Mouse (Mus musculus): ENCODE measurements around the gene Ccnyl1. TPM values are rescaled to one million over a fixed set of nuclear protein-coding genes. Genes with fewer than 3 reads are reported as not detected.

Gene Ccnyl1
- polyA plus RNA-seq, 1 experiment from 2014 or later: 4.5 TPM

DNA sequence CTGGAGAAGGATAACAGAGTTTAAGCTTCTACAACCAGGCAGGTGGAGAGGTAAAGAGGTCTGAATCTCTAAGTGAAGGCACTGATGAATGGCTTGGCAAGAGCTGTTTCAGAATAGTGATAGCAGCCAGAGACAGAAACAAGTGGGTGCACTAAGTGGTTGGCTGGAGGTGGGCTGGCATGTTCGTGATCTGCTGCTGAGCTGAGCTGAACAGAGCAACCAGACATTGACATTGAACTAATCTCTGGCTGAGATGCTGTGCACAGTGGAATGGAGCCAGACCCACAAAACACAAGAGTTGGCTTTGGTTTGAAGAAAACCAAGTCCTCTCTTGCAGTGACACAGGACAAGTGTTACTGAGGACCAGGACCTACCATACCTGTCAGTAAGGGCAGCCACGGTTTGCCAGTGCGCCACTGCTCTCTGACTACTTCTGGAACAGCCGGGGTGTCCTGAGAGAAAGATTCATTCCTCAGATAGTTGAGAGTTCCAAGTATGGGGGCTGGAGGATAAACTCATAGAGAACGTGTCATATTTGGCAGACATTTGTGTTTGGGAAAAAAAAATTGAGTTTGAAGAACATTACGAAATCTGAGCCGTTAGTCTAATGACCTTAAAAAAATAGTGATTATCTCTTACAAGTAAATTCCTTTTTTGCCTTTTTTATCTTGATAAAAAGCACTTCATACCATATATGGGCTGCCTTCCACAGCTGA is 26.5 kb downstream of the Ccnyl1 start:
- Histone ChIP-seq H3K4me3 (ENCODE audit: low read length) (no peak overlapping the region), H3K36me3 (ENCODE audit: control insufficient read depth, insufficient read depth, low read length) (peaks cover 8% of the 10 kb centered on the region), H3K27me3 (replicated peaks; ENCODE audit: control insufficient read depth, insufficient read depth, low read length) (no peaks in the 10 kb centered on the region), H3K9ac (ENCODE audit: low read depth, low read length) (no peak overlapping the region), H3K9me3 (ENCODE audit: control insufficient read depth, low read length) (no peaks in the 10 kb centered on the region), H3K27ac (ENCODE audit: low read depth, low read length) (no peak overlapping the region), H3K4me2 (ENCODE audit: low read length) (no peak overlapping the region), H3K4me1 (ENCODE audit: control insufficient read depth, insufficient read depth, low read depth, low read length) (no peaks in the 10 kb centered on the region; the same call in 1 of the 2 replicates)
- no peak for ATAC-seq
- WGBS: 92% methylated on average over 7 of the region's 7 CpGs

DNA sequence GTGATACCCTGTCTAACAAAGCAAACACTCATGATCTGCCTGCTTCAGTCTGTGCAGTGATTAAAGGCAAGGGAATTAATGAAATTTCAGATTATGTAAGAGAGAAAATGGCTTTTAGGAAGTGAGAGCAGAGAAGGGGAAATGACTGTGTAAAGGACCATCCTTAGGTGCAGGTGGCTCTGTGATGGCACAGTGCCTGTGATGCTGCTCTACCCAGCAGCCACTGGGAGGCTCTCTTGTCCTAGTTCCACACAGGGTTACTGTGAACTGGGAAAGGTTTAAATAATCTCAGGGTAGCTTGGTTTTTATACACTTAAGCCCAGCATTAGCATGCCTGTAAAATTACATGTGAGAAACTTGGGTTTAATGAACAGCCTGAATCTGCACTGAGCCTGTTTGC is 27.2 kb downstream of the Ccnyl1 start:
- no peak overlapping the region for H3K4me3 ChIP-seq (ENCODE audit: low read length)
- H3K9me3 ChIP-seq (ENCODE audit: control insufficient read depth, low read length): no peaks in the 10 kb centered on the region
- H3K27me3 ChIP-seq (replicated peaks; ENCODE audit: control insufficient read depth, insufficient read depth, low read length): no peaks in the 10 kb centered on the region
- H3K36me3 ChIP-seq (ENCODE audit: control insufficient read depth, insufficient read depth, low read length): peaks cover 8% of the 10 kb centered on the region
- H3K9ac ChIP-seq (ENCODE audit: low read depth, low read length): no peak overlapping the region
- no peak overlapping the region for H3K27ac ChIP-seq (ENCODE audit: low read depth, low read length)
- ATAC-seq: peak; percentile 86
- no peaks in the 10 kb centered on the region; the same call in 1 of the 2 replicates for H3K4me1 ChIP-seq (ENCODE audit: control insufficient read depth, insufficient read depth, low read depth, low read length)
- no peak overlapping the region for H3K4me2 ChIP-seq (ENCODE audit: low read length)

DNA sequence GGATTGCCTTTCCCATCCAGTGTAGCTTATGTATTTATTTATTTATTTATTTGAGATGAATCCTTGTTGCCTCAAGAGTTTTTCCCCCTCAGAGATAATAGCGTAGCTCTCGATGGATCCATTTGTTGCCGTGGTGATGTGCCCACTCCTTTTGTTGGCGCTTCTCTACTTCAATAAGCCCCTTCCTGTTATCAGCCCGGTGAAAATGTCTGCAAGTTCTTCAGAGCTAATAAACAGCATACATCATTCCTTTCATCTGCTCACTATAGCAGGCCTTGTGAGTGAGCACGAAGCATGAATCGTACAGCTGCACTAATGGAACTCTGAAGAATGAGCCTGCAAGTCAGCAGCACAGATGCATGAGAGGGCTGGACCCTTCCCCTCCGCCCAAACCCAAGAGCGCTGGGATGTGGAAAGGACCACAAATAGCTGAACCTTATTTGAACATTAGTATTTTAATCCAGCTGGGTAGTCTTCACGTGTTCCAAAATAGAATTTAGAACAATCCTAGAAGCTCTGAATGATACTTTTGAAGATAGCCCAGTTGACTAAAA is 30.9 kb downstream of the Ccnyl1 start:
- no peaks in the 10 kb centered on the region for H3K9me3 ChIP-seq (ENCODE audit: control insufficient read depth, low read length)
- ATAC-seq: peak; percentile 76
- H3K9ac ChIP-seq (ENCODE audit: low read depth, low read length): no peak overlapping the region
- peaks cover 2% of the 10 kb centered on the region; the same call in 1 of the 2 replicates for H3K36me3 ChIP-seq (ENCODE audit: control insufficient read depth, insufficient read depth, low read length)
- no peaks in the 10 kb centered on the region for H3K27me3 ChIP-seq (replicated peaks; ENCODE audit: control insufficient read depth, insufficient read depth, low read length)
- 48% methylated on average over 10 of the region's 10 CpGs for WGBS
- no peak overlapping the region for H3K4me2 ChIP-seq (ENCODE audit: low read length)
- no peak overlapping the region for H3K4me3 ChIP-seq (ENCODE audit: low read length)
- H3K27ac ChIP-seq (ENCODE audit: low read depth, low read length): no peak overlapping the region
- no peaks in the 10 kb centered on the region; the same call in 1 of the 2 replicates for H3K4me1 ChIP-seq (ENCODE audit: control insufficient read depth, insufficient read depth, low read depth, low read length)

DNA sequence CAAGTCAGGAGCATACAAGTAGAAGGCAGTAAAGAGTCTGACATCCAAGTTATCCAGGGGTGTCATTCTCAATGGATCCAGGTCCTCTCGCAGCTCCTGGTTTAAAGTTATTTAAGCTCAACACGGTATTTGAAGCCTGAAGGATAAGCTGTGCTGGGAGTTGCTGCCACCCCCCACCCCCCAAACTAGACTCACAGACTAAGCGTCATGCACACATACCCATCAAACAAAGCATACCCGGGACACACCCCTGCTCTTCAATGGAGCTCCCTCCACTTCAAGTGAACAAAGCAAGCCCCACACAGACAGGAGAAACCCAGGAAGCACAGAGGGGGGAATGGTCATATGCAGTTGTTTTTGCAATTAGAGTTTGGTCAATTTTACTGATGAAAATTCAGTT is 39.8 kb downstream of the Ccnyl1 start:
- H3K27ac ChIP-seq (ENCODE audit: low read depth, low read length): no peak overlapping the region
- peaks cover 16% of the 10 kb centered on the region for H3K27me3 ChIP-seq (replicated peaks; ENCODE audit: control insufficient read depth, insufficient read depth, low read length)
- H3K9me3 ChIP-seq (ENCODE audit: control insufficient read depth, low read length): no peaks in the 10 kb centered on the region
- no peak for ATAC-seq
- 77% methylated on average over 4 of the region's 4 CpGs for WGBS
- H3K9ac ChIP-seq (ENCODE audit: low read depth, low read length): no peak overlapping the region
- no peak overlapping the region for H3K4me3 ChIP-seq (ENCODE audit: low read length)
- H3K4me2 ChIP-seq (ENCODE audit: low read length): no peak overlapping the region
- H3K36me3 ChIP-seq (ENCODE audit: control insufficient read depth, insufficient read depth, low read length): no peaks in the 10 kb centered on the region
- H3K4me1 ChIP-seq (ENCODE audit: control insufficient read depth, insufficient read depth, low read depth, low read length): peaks cover 5% of the 10 kb centered on the region; the same call in 1 of the 2 replicates

DNA sequence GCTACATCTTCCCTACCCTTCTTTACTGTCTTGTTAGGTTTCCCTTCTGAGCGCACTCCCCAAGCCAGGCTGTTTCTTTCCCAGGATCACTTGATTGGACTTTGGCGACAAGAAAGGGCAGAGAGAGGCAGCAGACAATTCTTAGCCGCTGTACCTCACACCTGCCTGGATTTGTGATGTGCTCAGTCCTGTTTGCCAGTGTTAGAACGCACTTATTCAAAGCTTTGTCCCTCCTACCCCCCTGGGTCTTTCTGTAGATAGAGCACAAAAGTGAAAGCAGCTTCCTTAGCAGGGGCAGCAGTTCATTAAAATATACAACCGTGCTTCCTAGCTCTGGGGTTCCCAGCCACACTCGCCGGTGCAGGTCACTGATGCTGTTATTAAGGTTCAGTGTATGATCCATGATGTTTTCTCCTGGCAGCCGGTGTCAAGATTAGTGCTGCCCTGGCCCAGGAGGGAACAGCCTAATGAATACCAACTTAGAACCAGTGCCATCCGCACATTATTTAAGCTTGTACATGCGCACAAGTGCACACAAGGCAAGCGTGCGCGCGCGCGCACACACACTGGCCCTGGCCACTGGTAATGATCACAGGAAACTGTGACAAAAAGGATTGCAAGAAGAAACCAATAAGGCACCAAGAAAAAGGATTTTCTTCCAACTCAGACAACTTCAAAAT is 41.2 kb downstream of the Ccnyl1 start:
- no peak overlapping the region for H3K4me2 ChIP-seq (ENCODE audit: low read length)
- peaks cover 29% of the 10 kb centered on the region for H3K27me3 ChIP-seq (replicated peaks; ENCODE audit: control insufficient read depth, insufficient read depth, low read length)
- WGBS: 65% methylated on average over 16 of the region's 16 CpGs

DNA sequence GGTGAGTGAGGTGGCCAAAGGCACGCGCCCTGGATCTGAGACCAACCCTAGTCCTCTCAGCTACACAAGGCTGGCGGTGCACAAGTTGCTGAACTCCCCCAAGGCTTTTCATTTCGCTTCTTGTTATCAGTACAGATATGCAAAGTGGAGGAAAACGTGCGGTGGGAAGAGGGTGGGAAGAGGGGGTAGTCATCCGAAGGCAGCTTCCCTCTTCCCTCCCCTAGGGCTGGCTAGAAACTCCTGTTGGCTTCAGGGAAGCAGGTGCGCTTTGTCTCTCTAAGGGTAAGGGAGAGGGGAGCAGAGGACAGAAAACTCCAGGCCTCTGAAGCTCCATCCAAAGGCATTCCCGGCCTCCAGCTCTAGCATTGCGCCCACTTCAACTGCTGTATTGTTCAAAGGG is 41.9 kb downstream of the Ccnyl1 start:
- Histone ChIP-seq H3K4me1 (ENCODE audit: control insufficient read depth, insufficient read depth, low read depth, low read length) (peaks cover 21% of the 10 kb centered on the region), H3K4me3 (ENCODE audit: low read length) (no peak overlapping the region), H3K27me3 (replicated peaks; ENCODE audit: control insufficient read depth, insufficient read depth, low read length) (peaks cover 31% of the 10 kb centered on the region), H3K4me2 (ENCODE audit: low read length) (no peak overlapping the region), H3K27ac (ENCODE audit: low read depth, low read length) (no peak overlapping the region), H3K36me3 (ENCODE audit: control insufficient read depth, insufficient read depth, low read length) (no peaks in the 10 kb centered on the region), H3K9me3 (ENCODE audit: control insufficient read depth, low read length) (no peaks in the 10 kb centered on the region), H3K9ac (ENCODE audit: low read depth, low read length) (no peak overlapping the region)
- ATAC-seq: no peak
- 47% methylated on average over 10 of the region's 10 CpGs for WGBS

More for the DNA sequence above, 41.2 kb downstream of the Ccnyl1 start:
- peaks cover 14% of the 10 kb centered on the region for H3K4me1 ChIP-seq (ENCODE audit: control insufficient read depth, insufficient read depth, low read depth, low read length)
- no peak overlapping the region for H3K4me3 ChIP-seq (ENCODE audit: low read length)
- no peak overlapping the region for H3K9ac ChIP-seq (ENCODE audit: low read depth, low read length)
- no peaks in the 10 kb centered on the region for H3K9me3 ChIP-seq (ENCODE audit: control insufficient read depth, low read length)
- H3K36me3 ChIP-seq (ENCODE audit: control insufficient read depth, insufficient read depth, low read length): no peaks in the 10 kb centered on the region
- ATAC-seq: no peak
- H3K27ac ChIP-seq (ENCODE audit: low read depth, low read length): no peak overlapping the region

DNA sequence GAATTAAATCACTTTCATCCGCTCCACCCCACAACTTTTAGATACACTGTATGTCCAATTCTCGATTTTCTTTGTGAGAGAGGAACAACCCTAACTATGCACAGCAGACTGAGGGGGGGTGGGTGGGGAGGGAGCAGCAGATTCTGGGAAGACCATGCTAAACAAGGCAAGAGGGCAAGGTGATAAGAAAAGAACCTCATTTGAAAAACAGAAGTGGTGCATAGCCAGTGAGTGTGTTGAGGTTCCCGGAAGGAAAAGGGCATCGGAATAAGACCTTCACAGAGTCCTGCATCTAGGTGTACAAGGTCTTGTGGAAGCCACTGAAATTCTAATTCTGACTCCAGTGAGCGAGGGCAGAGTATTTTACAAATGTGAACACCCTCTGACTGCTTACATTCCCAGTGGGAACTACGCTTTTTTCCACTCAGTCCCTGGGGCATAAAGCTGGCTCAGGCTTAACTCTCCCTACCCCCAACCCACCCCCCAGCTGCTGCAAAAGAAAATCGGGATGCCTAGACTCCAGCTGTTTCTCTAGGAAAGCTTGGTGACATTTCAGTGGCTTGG is 42.5 kb downstream of the Ccnyl1 start:
- no peak for ATAC-seq
- WGBS: 58% methylated on average over 7 of the region's 7 CpGs
- peaks cover 33% of the 10 kb centered on the region for H3K27me3 ChIP-seq (replicated peaks; ENCODE audit: control insufficient read depth, insufficient read depth, low read length)

DNA sequence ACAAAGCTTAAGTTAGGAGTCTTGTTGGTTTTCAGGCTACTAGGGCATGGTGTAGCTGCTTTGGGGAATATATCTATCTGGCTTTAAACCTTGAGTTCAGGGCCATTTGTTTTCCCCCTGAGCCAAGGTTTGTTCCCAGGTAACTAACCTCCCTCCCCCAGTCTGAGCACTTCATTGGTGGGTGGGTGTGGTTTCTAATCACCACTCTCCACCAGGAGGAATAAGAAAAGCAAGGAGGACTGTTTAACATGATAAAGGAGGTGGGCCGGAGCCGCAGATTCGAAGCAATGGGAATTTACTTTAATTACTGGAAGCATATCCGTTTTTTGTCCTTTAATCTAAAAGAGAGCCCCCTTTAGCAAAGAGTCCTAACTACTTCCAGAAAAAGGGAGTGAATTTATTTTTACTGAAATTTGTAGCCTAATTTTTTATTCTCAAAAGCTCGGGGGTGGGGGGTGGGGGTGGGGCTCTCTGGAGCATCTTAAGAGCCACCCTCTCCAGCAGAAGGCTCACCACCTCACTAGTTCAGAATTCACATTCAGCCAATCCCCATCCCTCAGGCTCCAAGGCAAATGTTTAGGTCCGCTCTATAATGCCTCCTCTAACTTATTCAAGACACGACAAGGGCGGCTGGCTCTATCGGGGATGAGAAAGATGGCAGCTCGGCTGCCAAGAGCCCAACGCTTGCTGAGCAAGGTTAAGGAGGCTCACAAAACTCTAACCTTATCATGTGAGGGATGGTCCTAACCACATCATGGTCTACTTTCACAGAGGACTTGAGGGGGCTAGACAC is 43.4 kb downstream of the Ccnyl1 start:
- WGBS: 20% methylated on average over 11 of the region's 11 CpGs

More for the DNA sequence above, 42.5 kb downstream of the Ccnyl1 start:
- no peak overlapping the region for H3K27ac ChIP-seq (ENCODE audit: low read depth, low read length)
- H3K4me2 ChIP-seq (ENCODE audit: low read length): no peak overlapping the region
- H3K9ac ChIP-seq (ENCODE audit: low read depth, low read length): no peak overlapping the region
- H3K9me3 ChIP-seq (ENCODE audit: control insufficient read depth, low read length): no peaks in the 10 kb centered on the region
- peaks cover 22% of the 10 kb centered on the region for H3K4me1 ChIP-seq (ENCODE audit: control insufficient read depth, insufficient read depth, low read depth, low read length)
- no peaks in the 10 kb centered on the region for H3K36me3 ChIP-seq (ENCODE audit: control insufficient read depth, insufficient read depth, low read length)
- H3K4me3 ChIP-seq (ENCODE audit: low read length): no peak overlapping the region

More for the DNA sequence above, 43.4 kb downstream of the Ccnyl1 start:
- H3K4me1 ChIP-seq (ENCODE audit: control insufficient read depth, insufficient read depth, low read depth, low read length): peaks cover 30% of the 10 kb centered on the region
- ATAC-seq: no peak
- H3K36me3 ChIP-seq (ENCODE audit: control insufficient read depth, insufficient read depth, low read length): no peaks in the 10 kb centered on the region
- H3K4me3 ChIP-seq (ENCODE audit: low read length): no peak overlapping the region
- H3K27me3 ChIP-seq (replicated peaks; ENCODE audit: control insufficient read depth, insufficient read depth, low read length): peaks cover 40% of the 10 kb centered on the region
- H3K9ac ChIP-seq (ENCODE audit: low read depth, low read length): no peak overlapping the region
- no peak overlapping the region; the same call in 1 of the 2 replicates for H3K4me2 ChIP-seq (ENCODE audit: low read length)
- H3K27ac ChIP-seq (ENCODE audit: low read depth, low read length): no peak overlapping the region
- H3K9me3 ChIP-seq (ENCODE audit: control insufficient read depth, low read length): no peaks in the 10 kb centered on the region

Data from hindbrain, embryonic 16.5 days (tissue).